Mouse (Mus musculus) thymus, adult 2 months (tissue): ENCODE results near the gene Lig3. TPM values are rescaled to one million over a fixed set of nuclear protein-coding genes. Genes with fewer than 3 reads are reported as not detected.
"Not testable (repeated sequence)": the region's sequence is repeated elsewhere in the genome, so short reads cannot be mapped to it uniquely, and the experiment has no call there.

Experiments
- DNase-seq: peaks from one replicate; pipeline ENCODE4 v3.0.0; 2021
- H3K27ac ChIP-seq: fragments of 200-500 bp; 2 replicates; pipeline ENCODE4 v1.5.1; 2012; ENCODE audit warnings: low read length, control low read depth; ENCODE audit not compliant: control insufficient read depth, insufficient read depth
- H3K27me3 ChIP-seq: fragments of 200-500 bp; 2 replicates; pipeline ENCODE4 v1.6.1; 2012; ENCODE audit warnings: mild to moderate bottlenecking, low read length, moderate library complexity, mixed read lengths; ENCODE audit not compliant: control insufficient read depth, insufficient read depth
- H3K36me3 ChIP-seq: fragments of 200-500 bp; 2 replicates; pipeline ENCODE4 v1.6.1; 2012; ENCODE audit warnings: mild to moderate bottlenecking, low read length, moderate library complexity; ENCODE audit not compliant: control insufficient read depth, insufficient read depth
- H3K4me1 ChIP-seq: fragments of 200-500 bp; replicated peaks from 2 replicates; pipeline ENCODE4 v1.6.1; 2012; ENCODE audit warnings: low read length; ENCODE audit not compliant: control insufficient read depth, insufficient read depth
- H3K4me3 ChIP-seq: fragments of 200-500 bp; 2 replicates; pipeline ENCODE4 v1.5.1; 2012; ENCODE audit warnings: mild to moderate bottlenecking, low read length, control low read depth, moderate library complexity; ENCODE audit not compliant: control insufficient read depth, insufficient read depth
- CTCF ChIP-seq: fragments of 200-500 bp; IDR thresholded peaks from 2 replicates; pipeline ENCODE4 v1.5.1; 2012; ENCODE audit warnings: mild to moderate bottlenecking, control low read depth, low read length, moderate library complexity, borderline replicate concordance; ENCODE audit not compliant: control insufficient read depth, poor library complexity, insufficient read depth; ENCODE audit errors: extremely low read depth
- POLR2A ChIP-seq: fragments of 200-500 bp; IDR thresholded peaks from 2 replicates; pipeline ENCODE4 v1.6.1; 2012; ENCODE audit warnings: mild to moderate bottlenecking, low read length, control low read depth, moderate library complexity; ENCODE audit not compliant: control insufficient read depth, poor library complexity, insufficient read depth; ENCODE audit errors: extremely low read depth
- WGBS: fragments of 180-500 bp; shearing (Covaris S2); methylation state at CpG from one replicate; pipeline ENCODE4 v1.1.7; 2018; 5-methylcytosine and 5-hydroxymethylcytosine counted together
- polyA plus RNA-seq: library from polyadenylated mRNA; depleted of rRNA; stranded (reverse); fragments of >200 nt; gene quantifications from 2 replicates; pipeline ENCODE4 v1.2.3, GENCODE M21; 2012

Gene Lig3
- polyA plus RNA-seq, 1 experiment = 18.5 TPM

- Histone ChIP-seq H3K36me3 (no peaks in the 10 kb centered on the region), H3K27me3 (no peaks in the 10 kb centered on the region), H3K4me1 (0 out of 2 replicates have a peak, but pooled peaks cover 3% of the 10 kb centered on the region), H3K27ac (no peak overlapping the region), H3K4me3 (no peak overlapping the region)
- no peak for DNase-seq
- TF ChIP-seq CTCF = no peak
- TF ChIP-seq POLR2A = no peak
Measured at GRCm38 (mm10) chr11:82826818-82827217, 45.9 kb downstream of the Lig3 start.

GRCm38 (mm10) chr11:82831008-82831893, 50.3 kb downstream of the Lig3 start:
- H3K36me3 ChIP-seq = no peaks in the 10 kb centered on the region
- no peak overlapping the region for H3K4me3 ChIP-seq

GRCm38 (mm10) chr11:82832402-82832801, 51.5 kb downstream of the Lig3 start:
- not testable (repeated sequence) for H3K27ac ChIP-seq, H3K4me1 ChIP-seq, H3K36me3 ChIP-seq, DNase-seq, H3K27me3 ChIP-seq, H3K4me3 ChIP-seq
- 96% methylated on average over 10 of the region's 10 CpGs for WGBS

More at GRCm38 (mm10) chr11:82831008-82831893, 50.3 kb downstream of the Lig3 start:
- no peak for TF ChIP-seq CTCF
- no peak for TF ChIP-seq POLR2A
- Histone ChIP-seq H3K27me3 (no peaks in the 10 kb centered on the region), H3K27ac (no peak overlapping the region), H3K4me1 (0 out of 2 replicates have a peak, but pooled peaks cover 3% of the 10 kb centered on the region)
- no peak for DNase-seq
- WGBS = 71% methylated on average over 10 of the region's 10 CpGs

GRCm38 (mm10) chr11:82833929-82834328, 53.0 kb downstream of the Lig3 start:
- WGBS = 88% methylated on average over 8 of the region's 8 CpGs
- Histone ChIP-seq H3K27me3 (no peaks in the 10 kb centered on the region), H3K27ac (no peak overlapping the region), H3K4me3 (no peak overlapping the region), H3K36me3 (no peaks in the 10 kb centered on the region), H3K4me1 (peaks cover 12% of the 10 kb centered on the region)
- DNase-seq = no peak
- TF ChIP-seq CTCF (no peak), POLR2A (no peak)

GRCm38 (mm10) chr11:82834359-82834758, 53.5 kb downstream of the Lig3 start:
- peaks cover 12% of the 10 kb centered on the region for H3K4me1 ChIP-seq
- H3K27me3 ChIP-seq, H3K4me3 ChIP-seq, H3K27ac ChIP-seq, H3K36me3 ChIP-seq, DNase-seq: not testable (repeated sequence)
- WGBS = 77% methylated on average over 7 of the region's 7 CpGs

GRCm38 (mm10) chr11:82835616-82836432, 54.9 kb downstream of the Lig3 start:
- H3K27me3 ChIP-seq = no peaks in the 10 kb centered on the region
- peak overlapping the region; percentile 26; the same call in 1 of the 2 replicates for H3K27ac ChIP-seq
- TF ChIP-seq CTCF (no peak), POLR2A (no peak)
- H3K36me3 ChIP-seq = no peaks in the 10 kb centered on the region
- peaks cover 12% of the 10 kb centered on the region for H3K4me1 ChIP-seq
- DNase-seq = no peak
- H3K4me3 ChIP-seq = no peak overlapping the region
- 34% methylated on average over 11 of the region's 11 CpGs for WGBS
